Mouse (Mus musculus) adrenal gland, adult 18-20 months (tissue): ENCODE results near the gene Sorcs2. TPM values are rescaled to one million over a fixed set of nuclear protein-coding genes. Genes with fewer than 3 reads are reported as not detected.

Source experiments
- DNase-seq, 2 experiments: peaks; one replicate each; pipeline ENCODE4 v3.0.0; 2021 to 2022; ENCODE audit warnings: low spot score in 2 of 2
- total RNA-seq, 2 experiments: library from RNA; stranded (reverse); gene quantifications; 1 replicate in 1 of 2; 2 replicates in 1 of 2; pipeline ENCODE4 v1.2.3; 2021

Gene Sorcs2
- total RNA-seq, 2 experiments from 2014 or later, result 14.2 to 30.4 TPM

GRCm38 (mm10) chr5:36361749-36362148 lies 36.2 kb downstream of the Sorcs2 start:
- DNase-seq, result no peak

GRCm38 (mm10) chr5:36360343-36360742 lies 37.6 kb downstream of the Sorcs2 start:
- no peak for DNase-seq

- no peak for DNase-seq
Observed at GRCm38 (mm10) chr5:36359535-36360243, 38.2 kb downstream of the Sorcs2 start.

GRCm38 (mm10) chr5:36358161-36358560 lies 39.8 kb downstream of the Sorcs2 start:
- no peak for DNase-seq

- no peak for DNase-seq
Observed at GRCm38 (mm10) chr5:36356659-36357058, 41.3 kb downstream of the Sorcs2 start.

GRCm38 (mm10) chr5:36355683-36356082 lies 42.3 kb downstream of the Sorcs2 start:
- no peak for DNase-seq

GRCm38 (mm10) chr5:36353679-36354078 lies 44.3 kb downstream of the Sorcs2 start:
- DNase-seq, result no peak

GRCm38 (mm10) chr5:36353194-36353593 lies 44.7 kb downstream of the Sorcs2 start:
- DNase-seq, result no peak

GRCm38 (mm10) chr5:36346698-36347097 lies 51.2 kb downstream of the Sorcs2 start:
- no peak for DNase-seq

- DNase-seq, result no peak
Observed at GRCm38 (mm10) chr5:36339283-36339682, 58.7 kb downstream of the Sorcs2 start.

GRCm38 (mm10) chr5:36336252-36336651 lies 61.7 kb downstream of the Sorcs2 start:
- no peak for DNase-seq

- no peak for DNase-seq
Observed at GRCm38 (mm10) chr5:36335661-36336060, 62.3 kb downstream of the Sorcs2 start.

GRCm38 (mm10) chr5:36334227-36334626 lies 63.7 kb downstream of the Sorcs2 start:
- no peak for DNase-seq

GRCm38 (mm10) chr5:36330472-36331155 lies 67.3 kb downstream of the Sorcs2 start:
- DNase-seq, result no peak

GRCm38 (mm10) chr5:36326057-36327010 lies 71.6 kb downstream of the Sorcs2 start:
- no peak for DNase-seq

GRCm38 (mm10) chr5:36324140-36324572 lies 73.8 kb downstream of the Sorcs2 start:
- no peak for DNase-seq

GRCm38 (mm10) chr5:36323526-36323925 lies 74.4 kb downstream of the Sorcs2 start:
- peak; percentile 76 to 81 for DNase-seq

- no peak for DNase-seq
Observed at GRCm38 (mm10) chr5:36321581-36321980, 76.4 kb downstream of the Sorcs2 start.

- DNase-seq, result no peak
Observed at GRCm38 (mm10) chr5:36320667-36321066, 77.3 kb downstream of the Sorcs2 start.

- no peak for DNase-seq
Observed at GRCm38 (mm10) chr5:36317641-36318368, 80.1 kb downstream of the Sorcs2 start.

GRCm38 (mm10) chr5:36315106-36315505 lies 82.8 kb downstream of the Sorcs2 start:
- no peak for DNase-seq
